Comparison of ENCODE assay signal across 8 mouse cellular contexts in genomic region chr10:59942281-59942846, GRCm38 (mm10). TPM values are rescaled to one million over a fixed set of nuclear protein-coding genes. Genes with fewer than 3 reads are reported as not detected.
DNase-seq lines count a peak whose midpoint lies in the region; ATAC-seq and TF ChIP-seq lines count a peak whose summit lies in the region.

No protein-coding gene starts in this region.

- peaks cover 14% of the 10 kb centered on the region for H3K4me1 ChIP-seq in kidney, postnatal 0 days (replicated peaks; ENCODE audit: insufficient read depth, low read length)
- H3K4me1 ChIP-seq in embryonic facial prominence, embryonic 14.5 days (ENCODE audit: control insufficient read depth, insufficient read depth, low read length), result peaks cover 18% of the 10 kb centered on the region
- H3K4me1 ChIP-seq in limb, embryonic 14.5 days (ENCODE audit: control insufficient read depth, insufficient read depth, low read length), result peaks cover 16% of the 10 kb centered on the region
- peaks cover 20% of the 10 kb centered on the region for H3K4me1 ChIP-seq in stomach, embryonic 16.5 days (ENCODE audit: control insufficient read depth, insufficient read depth, low read length)

- no peak for TF ChIP-seq POLR2A in limb, embryonic 14.5 days (IDR thresholded peaks at IDR 0.05; ENCODE audit: borderline replicate concordance, extremely low read depth, insufficient read depth, insufficient read length)

- WGBS in kidney, postnatal 0 days, result 38% methylated on average over 21 of the region's 21 CpGs
- WGBS in embryonic facial prominence, embryonic 14.5 days, result 36% methylated on average over 20 of the region's 21 CpGs
- WGBS in limb, embryonic 14.5 days, result 47% methylated on average over 20 of the region's 21 CpGs
- 38% methylated on average over 21 of the region's 21 CpGs for WGBS in stomach, embryonic 16.5 days

- no peak for ATAC-seq in kidney, postnatal 0 days (replicated peaks; ENCODE audit: low FRiP score, low read depth)
- ATAC-seq in embryonic facial prominence, embryonic 14.5 days (ENCODE audit: low read depth), result no peak
- ATAC-seq in limb, embryonic 14.5 days (ENCODE audit: low FRiP score, low read depth), result no peak
- no peak for ATAC-seq in stomach, embryonic 16.5 days (ENCODE audit: insufficient read depth, low FRiP score)

- no peak for TF ChIP-seq CTCF in kidney, postnatal 0 days (IDR thresholded peaks at IDR 0.05; ENCODE audit: low read depth)

- no peak for DNase-seq in kidney, postnatal 0 days (ENCODE audit: low spot score)
- no peak for DNase-seq in kidney, adult 11 months
- peak; percentile 34 for DNase-seq in T-cell, adult 2 months (ENCODE audit: low spot score)
- no peak for DNase-seq in embryonic facial prominence, embryonic 14.5 days (ENCODE audit: low spot score)
- no peak for DNase-seq in limb, embryonic 14.5 days (ENCODE audit: low spot score)
- no peak for DNase-seq in spleen, postnatal 4 days (ENCODE audit: low spot score in 2 of 2)
- DNase-seq in gastrocnemius, adult 18-20 months (ENCODE audit: low spot score), result no peak

- peak overlapping the region; percentile 46; the same call in 1 of the 2 replicates for H3K9ac ChIP-seq in kidney, postnatal 0 days (ENCODE audit: low read depth, low read length)
- peak overlapping the region; percentile 58 for H3K9ac ChIP-seq in embryonic facial prominence, embryonic 14.5 days (ENCODE audit: low read depth, low read length)
- H3K9ac ChIP-seq in limb, embryonic 14.5 days (ENCODE audit: low read depth, low read length, severe bottlenecking), result peak overlapping the region; percentile 49
- H3K9ac ChIP-seq in stomach, embryonic 16.5 days (ENCODE audit: low read length), result peak overlapping the region; percentile 61

- no peaks in the 10 kb centered on the region for H3K9me3 ChIP-seq in kidney, postnatal 0 days (replicated peaks; ENCODE audit: low read length)
- no peaks in the 10 kb centered on the region for H3K9me3 ChIP-seq in embryonic facial prominence, embryonic 14.5 days (ENCODE audit: control insufficient read depth, low read length)
- no peaks in the 10 kb centered on the region for H3K9me3 ChIP-seq in limb, embryonic 14.5 days (ENCODE audit: control insufficient read depth, low read length)
- H3K9me3 ChIP-seq in stomach, embryonic 16.5 days (replicated peaks; ENCODE audit: control insufficient read depth, low read length), result no peaks in the 10 kb centered on the region

- no peaks in the 10 kb centered on the region for H3K36me3 ChIP-seq in kidney, postnatal 0 days (ENCODE audit: insufficient read depth, low read length)
- H3K36me3 ChIP-seq in embryonic facial prominence, embryonic 14.5 days (ENCODE audit: control insufficient read depth, insufficient read depth, low read length), result no peaks in the 10 kb centered on the region
- H3K36me3 ChIP-seq in limb, embryonic 14.5 days (ENCODE audit: control insufficient read depth, insufficient read depth, low read length), result no peaks in the 10 kb centered on the region
- H3K36me3 ChIP-seq in stomach, embryonic 16.5 days (ENCODE audit: control insufficient read depth, insufficient read depth, low read length), result no peaks in the 10 kb centered on the region

- H3K27ac ChIP-seq in kidney, postnatal 0 days, result peak overlapping the region; percentile 83
- H3K27ac ChIP-seq in embryonic facial prominence, embryonic 14.5 days (replicated peaks; ENCODE audit: low read depth, low read length), result peak overlapping the region; percentile 78
- peak overlapping the region; percentile 65 for H3K27ac ChIP-seq in limb, embryonic 14.5 days (replicated peaks; ENCODE audit: low read depth, low read length)
- H3K27ac ChIP-seq in stomach, embryonic 16.5 days (ENCODE audit: low read length), result 0 out of 2 replicates have a peak overlapping the region, but pooled peaks have one; percentile 5

- peak overlapping the region; percentile 52 for H3K4me2 ChIP-seq in kidney, postnatal 0 days (ENCODE audit: low read length)
- peak overlapping the region; percentile 56 for H3K4me2 ChIP-seq in embryonic facial prominence, embryonic 14.5 days (ENCODE audit: low read depth, low read length)
- peak overlapping the region; percentile 62 for H3K4me2 ChIP-seq in limb, embryonic 14.5 days (replicated peaks; ENCODE audit: low read depth, low read length, severe bottlenecking)
- H3K4me2 ChIP-seq in stomach, embryonic 16.5 days (ENCODE audit: low read depth, low read length), result peak overlapping the region; percentile 43

- no peak overlapping the region; the same call in 1 of the 2 replicates for H3K4me3 ChIP-seq in kidney, postnatal 0 days (replicated peaks; ENCODE audit: low read depth, low read length)
- peak overlapping the region; percentile 29 for H3K4me3 ChIP-seq in embryonic facial prominence, embryonic 14.5 days (ENCODE audit: low read depth, low read length)
- peak overlapping the region; percentile 27 for H3K4me3 ChIP-seq in limb, embryonic 14.5 days (replicated peaks; ENCODE audit: low read length)
- peak overlapping the region; percentile 7 for H3K4me3 ChIP-seq in stomach, embryonic 16.5 days (replicated peaks; ENCODE audit: low read length)

- H3K27me3 ChIP-seq in kidney, postnatal 0 days (ENCODE audit: insufficient read depth, low read length), result no peaks in the 10 kb centered on the region
- H3K27me3 ChIP-seq in embryonic facial prominence, embryonic 14.5 days (replicated peaks; ENCODE audit: control insufficient read depth, insufficient read depth, low read length), result no peaks in the 10 kb centered on the region
- no peaks in the 10 kb centered on the region for H3K27me3 ChIP-seq in limb, embryonic 14.5 days (ENCODE audit: control insufficient read depth, insufficient read depth, low read length)
- H3K27me3 ChIP-seq in stomach, embryonic 16.5 days (ENCODE audit: control insufficient read depth, insufficient read depth, low read length), result no peaks in the 10 kb centered on the region

RNA-seq across cellular contexts. Expression of gene Ddit4, which starts 9.3 kb away (rescaled TPM):
- 23.0 and 24.0 TPM in 2 replicates for polyA plus RNA-seq in kidney, postnatal 0 days (2015; fragmentation: Nextera tagmentation; extraction: Ambion mirVana)
- 8.7 and 9.2 TPM in 2 replicates for polyA plus RNA-seq in embryonic facial prominence, embryonic 14.5 days (2014; fragmentation: Nextera tagmentation; extraction: Ambion mirVana)
- 117 and 138 TPM in 2 replicates for polyA plus RNA-seq in limb, embryonic 14.5 days (2012; rRNA removed)
- 8.5 and 8.6 TPM in 2 replicates for polyA plus RNA-seq in limb, embryonic 14.5 days (2014; fragmentation: Nextera tagmentation; extraction: Ambion mirVana)
- 30.4 and 34.8 TPM in 2 replicates for polyA plus RNA-seq in stomach, embryonic 16.5 days (2015; fragmentation: Nextera tagmentation; extraction: Ambion mirVana)
- total RNA-seq in gastrocnemius, adult 18-20 months (2021), result 100 to 1,000 TPM in 1 of 2 experiments, 1 to 10 TPM in 1; 8.1 to 202 TPM

Comparison
In these comparisons a context has a peak if more than half of its experiments do, and no peak if none do; other contexts are left out.
1. H3K27ac ChIP-seq: peak in every context shown above with its lines; median percentile 83 in kidney, postnatal 0 days; 78 in embryonic facial prominence, embryonic 14.5 days; 65 in limb, embryonic 14.5 days; 5 in stomach, embryonic 16.5 days.